Mouse (Mus musculus): ENCODE results near the gene Cd47.

DNA sequence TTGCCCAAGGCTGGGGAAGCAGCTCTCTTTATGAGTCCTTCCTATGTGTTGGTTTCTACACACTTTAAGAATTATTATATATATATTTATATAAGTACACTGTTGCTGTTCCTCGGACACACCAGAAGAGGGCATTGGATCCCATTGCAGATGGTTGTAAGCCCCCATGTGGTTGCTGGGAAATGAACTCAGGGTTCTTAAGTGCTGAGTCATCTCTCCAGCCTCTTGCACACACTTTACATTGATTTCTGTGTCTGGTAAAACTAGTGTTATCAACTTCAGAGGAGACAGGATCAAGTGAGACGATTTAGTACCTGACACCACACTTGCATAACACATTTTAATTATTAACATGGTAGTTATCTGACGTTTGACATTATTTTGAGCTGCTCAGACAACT, 146.7 kb downstream of the Cd47 start:
- TF ChIP-seq POLR2A (IDR thresholded peaks at IDR 0.05; ENCODE audit: low read depth, low read length) (no peak), CTCF (IDR thresholded peaks at IDR 0.05; ENCODE audit: borderline replicate concordance, insufficient read depth, low read length) (no peak)
